Mouse (Mus musculus) cerebellum, adult 11-12 months (tissue): Measurements from ENCODE around the gene Zfp42.

ENCODE experiments used
- DNase-seq: peaks from one replicate; pipeline ENCODE4 v3.0.0; 2022

Zfp42 gene

DNA sequence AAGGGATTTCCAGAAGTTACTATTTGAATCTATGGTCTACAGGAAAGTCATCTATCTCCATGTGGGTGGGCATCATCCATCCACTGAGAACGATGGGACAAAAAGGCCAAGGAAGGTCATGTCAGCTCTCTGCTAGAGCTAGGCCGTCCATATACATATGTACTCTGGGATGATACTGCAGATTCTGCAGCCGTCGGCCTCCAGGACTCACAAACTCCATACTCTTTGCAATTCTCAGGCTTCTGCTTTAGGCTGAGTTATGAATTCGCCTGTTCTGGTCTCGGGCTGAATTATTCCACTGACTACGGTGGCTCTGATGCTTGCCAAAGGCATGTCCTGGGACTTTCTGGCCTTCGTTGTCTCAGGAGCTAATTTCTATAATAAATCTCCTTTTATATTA, 58.1 kb downstream of the Zfp42 start:
- no peak for DNase-seq
